Mouse (Mus musculus) intestine, embryonic 14.5 days (tissue): Measurements from ENCODE around the gene Dnajb11. TPM values are rescaled to one million over a fixed set of nuclear protein-coding genes. Genes with fewer than 3 reads are reported as not detected.

Experiments used
- ATAC-seq: fragments of 200-750 bp; cut with Nextera tagmentation; replicated peaks from 2 replicates; pipeline ENCODE4 v1.8.0; 2017; ENCODE audit warnings: low read depth, moderate number of reproducible peaks, moderate TSS enrichment, moderate library complexity; ENCODE audit not compliant: low FRiP score, low TSS enrichment
- DNase-seq: peaks from one replicate; pipeline ENCODE4 v3.0.0-alpha.2; 2018; ENCODE audit warnings: low spot score
- H3K27ac ChIP-seq: fragments of 300-500 bp; sonication (generic); 2 replicates; pipeline ENCODE4 v1.5.1; 2014; ENCODE audit warnings: low read depth, mild to moderate bottlenecking, control low read depth
- H3K27me3 ChIP-seq: fragments of 300-500 bp; sonication (generic); replicated peaks from 2 replicates; pipeline ENCODE4 v1.6.1; 2014; ENCODE audit warnings: low read length, control low read depth; ENCODE audit not compliant: control insufficient read depth, insufficient read depth
- H3K36me3 ChIP-seq: fragments of 300-500 bp; sonication (generic); 2 replicates; pipeline ENCODE4 v1.6.1; 2014; ENCODE audit warnings: low read length, control low read depth; ENCODE audit not compliant: control insufficient read depth, insufficient read depth
- H3K4me1 ChIP-seq: fragments of 300-500 bp; sonication (generic); replicated peaks from 2 replicates; pipeline ENCODE4 v1.6.1; 2014; ENCODE audit warnings: low read length, control low read depth, mixed read lengths; ENCODE audit not compliant: control insufficient read depth, insufficient read depth
- H3K4me2 ChIP-seq: fragments of 300-500 bp; sonication (generic); 2 replicates; pipeline ENCODE4 v1.6.1; 2014; ENCODE audit warnings: low read length
- H3K4me3 ChIP-seq: fragments of 300-500 bp; sonication (generic); 2 replicates; pipeline ENCODE4 v1.5.1; 2014; ENCODE audit warnings: low read depth, low read length, control low read depth, mixed read lengths
- H3K9ac ChIP-seq: fragments of 300-500 bp; sonication (generic); 2 replicates; pipeline ENCODE4 v1.6.1; 2014; ENCODE audit warnings: mild to moderate bottlenecking, low read length
- H3K9me3 ChIP-seq: fragments of 300-500 bp; sonication (generic); 2 replicates; pipeline ENCODE4 v1.6.1; 2016; ENCODE audit warnings: low read length, control low read depth; ENCODE audit not compliant: control insufficient read depth
- WGBS: fragments of 180-500 bp; shearing (Covaris S2); extraction: QIAGEN DNeasy Blood & Tissue Kit; methylation state at CpG from one replicate; pipeline ENCODE4 v1.1.7; 2014; 5-methylcytosine and 5-hydroxymethylcytosine counted together
- polyA plus RNA-seq: library from polyadenylated mRNA; unstranded; fragments of >200 nt; fragmentation: Nextera tagmentation; extraction: Ambion mirVana; gene quantifications from 2 replicates; pipeline ENCODE4 v1.2.1, GENCODE M21; 2014

Gene Dnajb11
- polyA plus RNA-seq, result 83.1 and 94.1 TPM in 2 replicates

DNA sequence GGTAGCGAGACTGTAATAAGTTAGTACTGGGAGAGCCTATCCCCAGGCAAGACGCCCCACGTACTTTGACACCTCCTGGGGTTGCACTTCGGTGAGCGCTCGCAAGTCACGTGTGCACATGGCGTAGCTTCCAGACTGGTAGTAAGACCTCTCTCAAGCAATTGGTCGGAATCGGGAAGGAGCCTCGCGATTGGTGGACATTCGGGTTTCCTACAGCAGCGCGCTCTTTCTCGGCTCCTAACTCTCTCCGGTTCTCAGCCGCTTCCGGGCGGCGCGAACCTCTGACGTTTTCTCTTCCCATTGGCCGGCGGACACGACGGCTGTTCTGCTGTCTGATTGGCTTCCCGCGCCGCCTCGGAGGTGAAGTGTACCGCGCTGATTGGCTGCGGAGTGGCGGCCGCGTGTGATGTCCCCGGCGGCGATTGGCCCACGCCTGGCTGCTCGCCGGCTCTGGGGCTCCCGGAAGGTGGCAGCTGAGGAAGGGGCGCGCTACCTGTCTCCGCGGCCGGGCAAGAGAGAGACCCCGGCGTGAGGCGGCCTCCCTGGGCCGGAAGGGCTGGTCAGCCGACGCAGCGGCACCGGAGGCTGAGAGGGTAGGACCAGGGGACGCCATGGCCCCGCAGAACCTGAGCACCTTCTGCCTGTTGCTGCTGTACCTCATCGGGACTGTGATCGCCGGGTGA is at the start of gene Dnajb11, which contains the start of gene Tbccd1:
Dnajb11 (plus strand) TSS at position 415 of the 683 bp plus-strand sequence.
Tbccd1 (minus strand) TSS at position 239 of the 683 bp plus-strand sequence.
- Histone ChIP-seq H3K27ac (peak within 1 kb of the TSS; percentile 55), H3K4me2 (peak within 1 kb of the TSS; percentile 91), H3K4me1 (peaks cover 12% of the 10 kb centered on the region), H3K36me3 (peaks cover 16% of the 10 kb centered on the region), H3K9me3 (no peaks in the 10 kb centered on the region), H3K27me3 (no peaks in the 10 kb centered on the region), H3K9ac (peak within 1 kb of the TSS; percentile 85), H3K4me3 (peak within 1 kb of the TSS; percentile 81)
- peak; percentile 98 for DNase-seq
- under 1% methylated on average over 62 of the region's 62 CpGs for WGBS
- ATAC-seq, result peak; percentile 100

- H3K27ac ChIP-seq, result no peak within 1 kb of the TSS
- H3K4me1 ChIP-seq, result no peaks in the 10 kb centered on the region
- DNase-seq (no peak), ATAC-seq (no peak)
- no peak within 1 kb of the TSS for H3K4me2 ChIP-seq
- 51% methylated on average over 2 of the region's 2 CpGs for WGBS
- no peak within 1 kb of the TSS for H3K4me3 ChIP-seq
- no peaks in the 10 kb centered on the region for H3K9me3 ChIP-seq
- H3K9ac ChIP-seq, result no peak within 1 kb of the TSS
- H3K27me3 ChIP-seq, result no peaks in the 10 kb centered on the region
- H3K36me3 ChIP-seq, result peaks cover 8% of the 10 kb centered on the region; the same call in 1 of the 2 replicates
These were observed 46.2 kb upstream of the Dnajb11 start, which contains the start of gene Crygs for GRCm38 (mm10) chr16:22811477-22811876. Gene Crygs (minus strand): TSS chr16:22811577.

- no peaks in the 10 kb centered on the region for H3K4me1 ChIP-seq
- H3K4me2 ChIP-seq, result no peak overlapping the region
- WGBS, result 55% methylated on average over 8 of the region's 8 CpGs
- H3K27me3 ChIP-seq, result no peaks in the 10 kb centered on the region
- H3K9me3 ChIP-seq, result no peaks in the 10 kb centered on the region
- no peak overlapping the region for H3K27ac ChIP-seq
- H3K36me3 ChIP-seq, result peaks cover 33% of the 10 kb centered on the region
- DNase-seq (peak; percentile 49), ATAC-seq (no peak)
- no peak overlapping the region for H3K4me3 ChIP-seq
- H3K9ac ChIP-seq, result no peak overlapping the region
These were observed 36.9 kb upstream of the Dnajb11 start for GRCm38 (mm10) chr16:22820731-22821130.

GRCm38 (mm10) chr16:22832932-22833525 is 24.6 kb upstream of the Dnajb11 start:
- Histone ChIP-seq H3K27ac (no peak overlapping the region), H3K4me2 (no peak overlapping the region), H3K36me3 (peaks cover 30% of the 10 kb centered on the region; the same call in 1 of the 2 replicates), H3K9ac (no peak overlapping the region), H3K27me3 (no peaks in the 10 kb centered on the region), H3K4me1 (no peaks in the 10 kb centered on the region), H3K4me3 (no peak overlapping the region), H3K9me3 (no peaks in the 10 kb centered on the region)
- ATAC-seq, result no peak
- WGBS, result 93% methylated on average over 3 of the region's 3 CpGs
- DNase-seq, result no peak

DNA sequence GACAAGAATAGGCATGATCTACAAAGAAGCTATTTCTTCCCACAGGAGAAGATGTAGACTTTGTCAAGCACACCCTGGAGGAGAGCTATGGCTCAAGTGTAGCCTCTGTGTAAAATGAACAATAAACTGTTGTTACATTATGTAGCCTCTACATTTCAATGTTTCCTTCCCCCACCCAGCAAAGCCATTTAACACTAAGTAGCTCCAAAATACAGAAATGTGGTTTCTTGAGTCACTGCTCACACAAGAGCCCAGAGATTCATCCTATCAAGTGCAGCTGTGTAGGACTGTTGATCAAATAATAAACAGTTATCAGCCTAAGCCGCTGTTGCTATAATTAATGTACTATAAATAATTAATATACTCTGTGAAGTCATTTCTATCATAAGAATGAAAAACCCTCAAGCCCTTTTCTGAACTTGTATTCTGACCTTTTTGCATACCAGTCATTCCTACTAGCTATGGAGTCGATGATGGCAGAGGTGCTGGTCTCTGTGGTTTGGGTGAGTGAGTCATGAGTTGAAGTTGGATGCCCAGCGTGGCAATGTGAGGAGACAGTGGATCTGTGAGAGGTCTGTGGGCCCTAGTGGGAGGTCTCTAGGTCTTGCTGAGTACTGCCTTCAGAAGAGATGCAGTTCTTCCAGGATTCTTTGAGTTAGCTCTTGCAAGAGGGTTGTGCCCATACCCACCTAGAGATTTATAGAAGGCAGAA is 18.3 kb upstream of the Dnajb11 start:
- no peaks in the 10 kb centered on the region for H3K9me3 ChIP-seq
- no peak overlapping the region for H3K4me2 ChIP-seq
- H3K27me3 ChIP-seq, result no peaks in the 10 kb centered on the region
- no peak overlapping the region for H3K27ac ChIP-seq
- WGBS, result 86% methylated on average over 3 of the region's 3 CpGs
- ATAC-seq (no peak), DNase-seq (no peak)
- no peak overlapping the region for H3K4me3 ChIP-seq
- peaks cover 52% of the 10 kb centered on the region for H3K36me3 ChIP-seq
- no peak overlapping the region for H3K9ac ChIP-seq
- peaks cover 4% of the 10 kb centered on the region; the same call in 1 of the 2 replicates for H3K4me1 ChIP-seq

DNA sequence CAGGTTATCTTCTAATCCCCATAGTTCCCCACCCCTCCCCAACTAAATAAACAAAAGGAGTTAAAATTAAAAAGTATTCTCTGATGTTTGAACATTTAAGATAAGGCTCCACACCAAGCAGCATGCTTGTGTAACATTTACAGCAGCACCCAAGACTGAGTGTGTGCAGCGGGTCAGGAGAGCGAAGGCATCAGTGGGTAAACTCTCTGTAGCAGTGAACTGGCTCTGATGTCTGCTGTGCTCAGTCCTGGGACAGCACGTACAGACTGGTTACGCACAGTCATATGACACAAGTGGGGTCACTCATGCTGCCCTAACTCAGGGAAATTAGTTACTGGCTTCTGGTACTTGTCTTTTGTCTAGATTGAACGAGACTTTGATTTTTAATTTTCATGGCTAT is 14.8 kb upstream of the Dnajb11 start:
- ATAC-seq, result no peak
- no peak overlapping the region for H3K4me3 ChIP-seq
- H3K4me1 ChIP-seq, result peaks cover 8% of the 10 kb centered on the region
- no peak overlapping the region for H3K27ac ChIP-seq
- H3K36me3 ChIP-seq, result peaks cover 38% of the 10 kb centered on the region
- no peaks in the 10 kb centered on the region for H3K9me3 ChIP-seq
- no peak overlapping the region for H3K4me2 ChIP-seq
- WGBS, result 90% methylated on average over 5 of the region's 5 CpGs
- H3K27me3 ChIP-seq, result no peaks in the 10 kb centered on the region
- H3K9ac ChIP-seq, result no peak overlapping the region
- no peak for DNase-seq

DNA sequence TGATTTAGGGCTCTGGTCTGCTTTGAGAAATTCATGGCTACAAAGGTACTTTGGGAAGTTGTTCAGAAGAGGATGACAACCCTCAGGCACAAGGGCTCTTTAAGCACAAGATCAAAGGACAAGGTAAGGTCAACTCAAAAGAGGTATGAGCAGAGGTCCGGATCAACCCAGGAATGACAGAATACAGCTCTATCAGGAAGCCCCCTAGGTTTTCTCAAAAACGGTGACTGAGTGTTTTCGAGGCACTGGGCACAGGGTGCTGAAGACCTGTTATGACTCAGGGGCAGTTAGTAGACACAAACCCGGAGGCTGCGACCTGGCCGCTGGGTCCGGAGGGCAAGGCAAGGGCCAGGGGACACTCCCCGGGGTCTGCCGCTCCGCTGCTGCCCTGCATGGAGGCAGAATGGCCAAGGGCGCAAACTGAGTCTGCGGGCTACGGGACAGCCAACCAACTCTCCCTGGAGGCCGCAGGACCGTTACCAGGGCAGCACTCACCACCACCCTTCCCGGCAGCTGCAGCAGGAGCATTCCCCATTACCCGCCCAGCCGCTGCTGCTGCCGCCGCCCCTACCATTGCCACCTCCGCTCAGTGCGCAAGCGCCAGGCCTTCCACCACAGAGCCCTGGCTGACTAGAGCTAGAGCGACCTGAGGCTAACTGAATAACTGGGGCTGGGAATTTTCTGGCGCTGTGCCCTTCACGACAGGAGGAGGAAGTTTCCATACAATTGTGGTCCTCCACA is 13.4 kb upstream of the Dnajb11 start:
- Histone ChIP-seq H3K36me3 (peaks cover 26% of the 10 kb centered on the region), H3K4me1 (peaks cover 8% of the 10 kb centered on the region), H3K27ac (no peak overlapping the region), H3K9ac (peak overlapping the region; percentile 74), H3K4me3 (peak overlapping the region; percentile 47), H3K27me3 (no peaks in the 10 kb centered on the region), H3K9me3 (no peaks in the 10 kb centered on the region), H3K4me2 (peak overlapping the region; percentile 92)
- WGBS, result 3% methylated on average over 26 of the region's 26 CpGs
- DNase-seq (peak; percentile 86), ATAC-seq (peak; percentile 92)

DNA sequence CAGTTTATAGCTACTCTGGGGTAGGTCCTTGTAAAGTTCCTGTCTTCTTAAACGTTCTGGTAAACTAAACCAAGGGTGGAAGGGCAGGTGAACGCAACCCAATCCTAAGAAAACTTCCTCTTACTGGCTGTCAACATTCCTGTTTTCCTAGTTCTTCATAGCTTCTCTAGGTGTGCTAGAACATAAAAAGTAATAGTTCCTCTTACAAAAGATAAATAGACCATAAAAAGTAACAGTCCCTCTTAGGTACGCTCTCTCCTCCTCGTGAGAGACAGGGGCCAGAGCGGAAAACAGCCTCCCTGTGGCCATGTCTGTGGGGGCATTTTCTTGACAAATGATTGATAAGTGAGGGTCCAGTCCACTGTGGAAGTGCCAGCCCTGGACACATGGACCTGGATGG is 12.8 kb upstream of the Dnajb11 start:
- DNase-seq, result no peak
- H3K27me3 ChIP-seq, result no peaks in the 10 kb centered on the region
- peak overlapping the region; percentile 47 for H3K4me3 ChIP-seq
- H3K36me3 ChIP-seq, result peaks cover 20% of the 10 kb centered on the region
- H3K27ac ChIP-seq, result no peak overlapping the region
- peak overlapping the region; percentile 92 for H3K4me2 ChIP-seq
- no peak for ATAC-seq
- 42% methylated on average over 5 of the region's 5 CpGs for WGBS
- 0 out of 2 replicates have a peak overlapping the region, but pooled peaks have one; percentile 74 for H3K9ac ChIP-seq
- no peaks in the 10 kb centered on the region for H3K9me3 ChIP-seq
- H3K4me1 ChIP-seq, result peaks cover 8% of the 10 kb centered on the region
